Mouse (Mus musculus): ENCODE measurements around the gene Ppif.

Gene Ppif

GRCm38 (mm10) chr14:25749143-25749909 is 55.4 kb downstream of the Ppif start:
- in situ Hi-C loops (cut with MboI; ENCODE audit: low pct_unique_long_range_greater_than_20kb in 1 of 2, low sequenced_read_pairs in 2 of 2, unreplicated experiment in 1 of 2): no loop called here
